Comparison of ENCODE assay signal across 13 mouse cellular contexts in the genomic region with DNA sequence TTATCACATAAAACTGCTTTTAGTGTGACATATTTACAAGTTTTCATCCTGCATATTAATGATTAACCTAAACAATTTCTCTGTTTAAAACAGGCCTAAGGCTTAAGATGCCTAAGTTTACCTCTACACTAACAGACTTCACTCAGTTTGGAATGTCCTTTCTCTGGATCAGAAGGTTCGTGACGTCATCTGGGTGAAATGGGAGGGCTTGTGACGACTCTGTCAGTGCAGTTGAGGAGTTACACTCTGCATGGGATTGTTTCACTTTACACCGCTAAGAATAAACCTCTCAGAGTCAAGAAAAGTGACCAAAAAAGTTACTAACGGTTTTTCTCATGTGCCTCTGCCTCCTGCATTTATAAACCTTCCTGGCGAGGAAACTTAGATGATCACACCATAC.
"Had no signal": no experiment of that assay in that cellular context is flagged by ENCODE, and none has a peak within 500 bp of the region (broad histone marks: within the 10 kb centered on the region; RNA-seq: fewer than 3 reads in every experiment).

No protein-coding gene starts in this region.

- H3K4me3 ChIP-seq: layer of hippocampus, adult 2 months; left cerebral cortex, adult 2 months; limb, embryonic 15.5 days; liver, embryonic 12.5 days; midbrain, embryonic 15.5 days; neural tube, embryonic 12.5 days had no signal

- H3K4me2 ChIP-seq: limb, embryonic 15.5 days; liver, embryonic 12.5 days; lung, embryonic 14.5 days; midbrain, embryonic 11.5 days; midbrain, embryonic 15.5 days; neural tube, embryonic 12.5 days had no signal

- H3K27me3 ChIP-seq: limb, embryonic 15.5 days; liver, embryonic 12.5 days; midbrain, embryonic 15.5 days; neural tube, embryonic 12.5 days had no signal

- DNase-seq: lung, embryonic 14.5 days; lung, postnatal 10 days; lung, postnatal 4 days; right cerebral cortex, postnatal 14 days; thymus, postnatal 36 days had no signal

- H3K36me3 ChIP-seq: limb, embryonic 15.5 days; liver, embryonic 12.5 days; midbrain, embryonic 15.5 days; neural tube, embryonic 12.5 days had no signal

- H3K9me3 ChIP-seq: limb, embryonic 15.5 days; liver, embryonic 12.5 days; midbrain, embryonic 15.5 days; neural tube, embryonic 12.5 days had no signal

- H3K27ac ChIP-seq: hindbrain, postnatal 0 days; layer of hippocampus, adult 2 months; left cerebral cortex, adult 2 months; limb, embryonic 15.5 days; liver, embryonic 12.5 days; midbrain, embryonic 15.5 days; neural tube, embryonic 12.5 days had no signal

- H3K4me1 ChIP-seq: limb, embryonic 15.5 days; liver, embryonic 12.5 days; midbrain, embryonic 15.5 days; neural tube, embryonic 12.5 days had no signal

- ATAC-seq: hindbrain, postnatal 0 days; liver, embryonic 12.5 days; midbrain, embryonic 15.5 days had no signal

- H3K9ac ChIP-seq: limb, embryonic 15.5 days; liver, embryonic 12.5 days; lung, embryonic 14.5 days; midbrain, embryonic 15.5 days; neural tube, embryonic 12.5 days had no signal
